Mouse (Mus musculus) MEL (cell line): ENCODE measurements around the gene Dmrtc1c2. TPM values are rescaled to one million over a fixed set of nuclear protein-coding genes. Genes with fewer than 3 reads are reported as not detected.
"Not testable (repeated sequence)": the region's sequence is repeated elsewhere in the genome, so short reads cannot be mapped to it uniquely, and the experiment has no call there.

Experiments
- DNase-seq: peaks from one replicate; pipeline ENCODE4 v3.0.0; 2011; ENCODE audit warnings: low read depth, low spot score
- H3K27ac ChIP-seq: 2 replicates; pipeline ENCODE4 v1.5.1; 2012; ENCODE audit warnings: low read depth, mild to moderate bottlenecking, control low read depth, low read length, moderate library complexity; ENCODE audit not compliant: control insufficient read depth
- H3K27me3 ChIP-seq, 2 experiments: fragments of 150-350 bp in 1 of 2; sonication (generic) in 1 of 2; 2 replicates each; pipeline ENCODE4 v1.6.1; 2012; ENCODE audit warnings: low read length in 2 of 2, mild to moderate bottlenecking in 2 of 2, improper control_type of control experiment in 1 of 2, moderate library complexity in 1 of 2; ENCODE audit not compliant: insufficient read depth in 2 of 2, control insufficient read depth in 1 of 2
- H3K36me3 ChIP-seq, 2 experiments: 2 replicates each; pipeline ENCODE4 v1.6.1; 2012 to 2014; ENCODE audit warnings: low read length in 2 of 2, improper control_type of control experiment in 1 of 2, inconsistent platforms in 1 of 2, mild to moderate bottlenecking in 1 of 2; ENCODE audit not compliant: insufficient read depth in 2 of 2, control insufficient read depth in 1 of 2
- H3K4me1 ChIP-seq, 2 experiments: fragments of 150-350 bp in 1 of 2; sonication (generic) in 1 of 2; 2 replicates each; pipeline ENCODE4 v1.6.1; 2012; ENCODE audit warnings: low read length in 2 of 2, improper control_type of control experiment in 1 of 2, mild to moderate bottlenecking in 1 of 2; ENCODE audit not compliant: insufficient read depth in 2 of 2, control insufficient read depth in 1 of 2
- H3K4me3 ChIP-seq, 2 experiments: fragments of 150-350 bp in 1 of 2; sonication (generic) in 1 of 2; 2 replicates each; pipeline ENCODE4 v1.5.1; 2012; ENCODE audit warnings: low read depth in 2 of 2, low read length in 2 of 2, mild to moderate bottlenecking in 2 of 2, moderate library complexity in 2 of 2, control low read depth in 1 of 2, improper control_type of control experiment in 1 of 2; ENCODE audit not compliant: control insufficient read depth in 1 of 2, insufficient read depth in 1 of 2
- H3K79me2 ChIP-seq: 2 replicates; pipeline ENCODE4 v1.6.1; 2012; ENCODE audit warnings: mild to moderate bottlenecking, low read length, moderate library complexity; ENCODE audit not compliant: control insufficient read depth, poor library complexity, insufficient read depth
- H3K9ac ChIP-seq: 2 replicates; pipeline ENCODE4 v1.6.1; 2012; ENCODE audit warnings: low read depth, mild to moderate bottlenecking, control low read depth, low read length, moderate library complexity; ENCODE audit not compliant: control insufficient read depth, poor library complexity, severe bottlenecking
- H3K9me3 ChIP-seq: fragments of 150-350 bp; sonication (generic); replicated peaks from 2 replicates; pipeline ENCODE4 v1.6.1; 2012; ENCODE audit warnings: mild to moderate bottlenecking, low read length, improper control_type of control experiment, moderate library complexity; ENCODE audit not compliant: insufficient read depth
- BHLHE40 ChIP-seq: IDR thresholded peaks from 2 replicates; pipeline ENCODE4 v1.6.1; 2012; ENCODE audit warnings: low read depth, mild to moderate bottlenecking, inconsistent platforms, low read length, improper control_type of control experiment, borderline replicate concordance
- CHD1 ChIP-seq: IDR thresholded peaks from 2 replicates; pipeline ENCODE4 v1.6.1; 2012; ENCODE audit warnings: low read depth, mild to moderate bottlenecking, inconsistent platforms, low read length, improper control_type of control experiment
- CHD2 ChIP-seq: IDR thresholded peaks from 2 replicates; pipeline ENCODE4 v1.6.1; 2011; ENCODE audit warnings: low read length, improper control_type of control experiment
- E2F4 ChIP-seq: IDR thresholded peaks from 2 replicates; pipeline ENCODE4 v1.6.1; 2011; ENCODE audit warnings: low read depth, low read length, improper control_type of control experiment, borderline replicate concordance
- EP300 ChIP-seq, 2 experiments: IDR thresholded peaks; 2 replicates each; pipeline ENCODE4 v1.6.1; 2011; ENCODE audit warnings: improper control_type of control experiment in 2 of 2, low read length in 2 of 2, low read depth in 1 of 2, mild to moderate bottlenecking in 1 of 2
- ETS1 ChIP-seq: IDR thresholded peaks from 2 replicates; pipeline ENCODE4 v1.6.1; 2012; ENCODE audit warnings: low read depth, mild to moderate bottlenecking, inconsistent platforms, low read length, improper control_type of control experiment, moderate library complexity
- GABPA ChIP-seq: IDR thresholded peaks from 2 replicates; pipeline ENCODE4 v1.6.1; 2012; ENCODE audit warnings: low read depth, mild to moderate bottlenecking, inconsistent platforms, low read length, improper control_type of control experiment, moderate library complexity
- GATA1 ChIP-seq: IDR thresholded peaks from 2 replicates; pipeline ENCODE4 v1.6.1; 2011; ENCODE audit warnings: low read depth, low read length, improper control_type of control experiment
- HCFC1 ChIP-seq: IDR thresholded peaks from 2 replicates; pipeline ENCODE4 v1.6.1; 2012; ENCODE audit warnings: low read depth, mild to moderate bottlenecking, inconsistent platforms, low read length, improper control_type of control experiment, moderate library complexity
- KAT2A ChIP-seq: conservative IDR thresholded peaks from 2 replicates; pipeline ENCODE4 v1.6.1; 2012; ENCODE audit warnings: low read depth, low read length, improper control_type of control experiment, inconsistent platforms
- MAFK ChIP-seq: IDR thresholded peaks from 2 replicates; pipeline ENCODE4 v1.6.1; 2011; ENCODE audit warnings: low read depth, mild to moderate bottlenecking, low read length, improper control_type of control experiment, borderline replicate concordance
- MAX ChIP-seq: IDR thresholded peaks from 2 replicates; pipeline ENCODE4 v1.6.1; 2011; ENCODE audit warnings: low read length, improper control_type of control experiment
- MAZ ChIP-seq: IDR thresholded peaks from 2 replicates; pipeline ENCODE4 v1.6.1; 2012; ENCODE audit warnings: low read depth, mild to moderate bottlenecking, inconsistent platforms, low read length, improper control_type of control experiment
- MEF2A ChIP-seq: IDR thresholded peaks from 2 replicates; pipeline ENCODE4 v1.6.1; 2014; ENCODE audit warnings: low read depth, mild to moderate bottlenecking, inconsistent platforms, low read length, improper control_type of control experiment; ENCODE audit not compliant: poor library complexity, insufficient replicate concordance, severe bottlenecking; ENCODE audit errors: extremely low read depth
- POLR2A ChIP-seq, 2 experiments: IDR thresholded peaks; 2 replicates each; pipeline ENCODE4 v1.6.1; 2011 to 2012; ENCODE audit warnings: low read length in 2 of 2, mild to moderate bottlenecking in 2 of 2, control low read depth in 1 of 2, improper control_type of control experiment in 1 of 2, low read depth in 1 of 2, moderate library complexity in 1 of 2; ENCODE audit not compliant: control insufficient read depth in 1 of 2, insufficient read depth in 1 of 2, poor library complexity in 1 of 2
- POLR2AphosphoS2 ChIP-seq: IDR thresholded peaks from 2 replicates; pipeline ENCODE4 v1.6.1; 2011; ENCODE audit warnings: low read length, improper control_type of control experiment
- RCOR1 ChIP-seq: IDR thresholded peaks from 2 replicates; pipeline ENCODE4 v1.6.1; 2012; ENCODE audit warnings: low read depth, mild to moderate bottlenecking, inconsistent platforms, low read length, improper control_type of control experiment
- SMC3 ChIP-seq: IDR thresholded peaks from 2 replicates; pipeline ENCODE4 v1.6.1; 2011; ENCODE audit warnings: low read depth, low read length, improper control_type of control experiment
- TAL1 ChIP-seq: IDR thresholded peaks from 2 replicates; pipeline ENCODE4 v1.6.1; 2012; ENCODE audit warnings: mild to moderate bottlenecking, inconsistent platforms, low read length, moderate library complexity, mixed read lengths
- USF1 ChIP-seq: IDR thresholded peaks from 2 replicates; pipeline ENCODE4 v1.6.1; 2014; ENCODE audit warnings: low read depth, mild to moderate bottlenecking, inconsistent platforms, low read length, improper control_type of control experiment, moderate library complexity
- ZC3H11A ChIP-seq: IDR thresholded peaks from 2 replicates; pipeline ENCODE4 v1.6.1; 2012; ENCODE audit warnings: low read depth, mild to moderate bottlenecking, inconsistent platforms, low read length, improper control_type of control experiment
- ZKSCAN1 ChIP-seq: IDR thresholded peaks from 2 replicates; pipeline ENCODE4 v1.6.1; 2012; ENCODE audit warnings: low read depth, mild to moderate bottlenecking, inconsistent platforms, low read length, improper control_type of control experiment, moderate library complexity
- ZNF384 ChIP-seq: IDR thresholded peaks from 2 replicates; pipeline ENCODE4 v1.6.1; 2012; ENCODE audit warnings: low read depth, mild to moderate bottlenecking, inconsistent platforms, low read length, improper control_type of control experiment
- polyA plus RNA-seq, 2 experiments: library from polyadenylated mRNA; stranded (reverse) in 1 of 2; unstranded in 1 of 2; fragments of >175 nt in 1 of 2; fragments of >200 nt in 1 of 2; gene quantifications; 2 replicates each; pipeline versions ENCODE4 v1.2.1 to v1.2.4; 2012; ENCODE audit warnings: low replicate concordance in 2 of 2, low read depth in 1 of 2; ENCODE audit not compliant: insufficient read length in 2 of 2, insufficient read depth in 1 of 2, missing spikeins in 1 of 2
- total RNA-seq: library from RNA; depleted of rRNA; stranded (reverse); fragments of 300-350 nt; gene quantifications from 2 replicates; pipeline ENCODE4 v1.2.3, GENCODE M21; 2012; rRNA removed

The Dmrtc1c2 gene
- total RNA-seq = not detected in 2 replicates
- not detected for polyA plus RNA-seq

GRCm38 (mm10) chrX:102854516-102854915 is at the start of gene Dmrtc1c2:
TSS of gene Dmrtc1c2 (minus strand) at chrX:102854616.
- not testable (repeated sequence) for H3K9me3 ChIP-seq, DNase-seq, H3K4me3 ChIP-seq, H3K27me3 ChIP-seq, H3K4me1 ChIP-seq, H3K9ac ChIP-seq, H3K27ac ChIP-seq, H3K79me2 ChIP-seq, H3K36me3 ChIP-seq

- H3K36me3 ChIP-seq = no peaks in the 10 kb centered on the region
- no peak within 1 kb of the TSS for H3K9ac ChIP-seq
- H3K27ac ChIP-seq = no peak within 1 kb of the TSS
- H3K4me1 ChIP-seq = no peaks in the 10 kb centered on the region
- no peak for DNase-seq
- no peak within 1 kb of the TSS for H3K4me3 ChIP-seq
- no peaks in the 10 kb centered on the region for H3K27me3 ChIP-seq
- no peaks in the 10 kb centered on the region for H3K79me2 ChIP-seq
- no peaks in the 10 kb centered on the region for H3K9me3 ChIP-seq
- TF ChIP-seq GATA1 = no peak
- no peak for TF ChIP-seq CHD1
- no peak for TF ChIP-seq MEF2A
- TF ChIP-seq POLR2A (IDR thresholded peaks at IDR 0.05; ENCODE audit: control insufficient read depth in 1 of 2, insufficient read depth in 1 of 2, low read depth in 1 of 2, low read length in 2 of 2, poor library complexity in 1 of 2) = no peak
- TF ChIP-seq MAFK = no peak
- TF ChIP-seq HCFC1 = no peak
- no peak for TF ChIP-seq ZNF384
- TF ChIP-seq ETS1 = no peak
- TF ChIP-seq SMC3 = no peak
Measured at GRCm38 (mm10) chrX:102867871-102868270, 13.5 kb upstream of the Dmrtc1c2 start, which contains the start of gene 1700031F05Rik. TSS of gene 1700031F05Rik (minus strand) at chrX:102867971.

- Histone ChIP-seq H3K36me3 (no peaks in the 10 kb centered on the region), H3K4me1 (no peaks in the 10 kb centered on the region), H3K27me3 (no peaks in the 10 kb centered on the region), H3K9me3 (no peaks in the 10 kb centered on the region), H3K9ac (no peak overlapping the region), H3K79me2 (no peaks in the 10 kb centered on the region), H3K4me3 (no peak overlapping the region), H3K27ac (no peak overlapping the region)
- DNase-seq = no peak
- TF ChIP-seq POLR2A (IDR thresholded peaks at IDR 0.05; ENCODE audit: control insufficient read depth in 1 of 2, insufficient read depth in 1 of 2, low read depth in 1 of 2, low read length in 2 of 2, poor library complexity in 1 of 2) (no peak), ZKSCAN1 (no peak), ZC3H11A (no peak), BHLHE40 (no peak), MAX (no peak), EP300 (IDR thresholded peaks at IDR 0.05; ENCODE audit: low read depth in 1 of 2, low read length in 2 of 2) (no peak), RCOR1 (no peak), POLR2AphosphoS2 (no peak), CHD2 (no peak), TAL1 (no peak), MAZ (no peak), USF1 (no peak), KAT2A (no peak), MAFK (no peak), GABPA (no peak), E2F4 (no peak)
- TF ChIP-seq, all 39 proteins: peak for 0
Measured at GRCm38 (mm10) chrX:102812311-102812710, 42.1 kb downstream of the Dmrtc1c2 start.

- H3K9me3 ChIP-seq, H3K4me1 ChIP-seq, H3K36me3 ChIP-seq, H3K79me2 ChIP-seq, H3K27me3 ChIP-seq, H3K9ac ChIP-seq, DNase-seq, H3K27ac ChIP-seq, H3K4me3 ChIP-seq: not testable (repeated sequence)
Measured at GRCm38 (mm10) chrX:102802663-102803062, 51.8 kb downstream of the Dmrtc1c2 start, which contains the start of gene Dmrtc1c1. TSS of gene Dmrtc1c1 (plus strand) at chrX:102802963.
